Comparison of ENCODE assay signal across 8 mouse cellular contexts in the genomic region with DNA sequence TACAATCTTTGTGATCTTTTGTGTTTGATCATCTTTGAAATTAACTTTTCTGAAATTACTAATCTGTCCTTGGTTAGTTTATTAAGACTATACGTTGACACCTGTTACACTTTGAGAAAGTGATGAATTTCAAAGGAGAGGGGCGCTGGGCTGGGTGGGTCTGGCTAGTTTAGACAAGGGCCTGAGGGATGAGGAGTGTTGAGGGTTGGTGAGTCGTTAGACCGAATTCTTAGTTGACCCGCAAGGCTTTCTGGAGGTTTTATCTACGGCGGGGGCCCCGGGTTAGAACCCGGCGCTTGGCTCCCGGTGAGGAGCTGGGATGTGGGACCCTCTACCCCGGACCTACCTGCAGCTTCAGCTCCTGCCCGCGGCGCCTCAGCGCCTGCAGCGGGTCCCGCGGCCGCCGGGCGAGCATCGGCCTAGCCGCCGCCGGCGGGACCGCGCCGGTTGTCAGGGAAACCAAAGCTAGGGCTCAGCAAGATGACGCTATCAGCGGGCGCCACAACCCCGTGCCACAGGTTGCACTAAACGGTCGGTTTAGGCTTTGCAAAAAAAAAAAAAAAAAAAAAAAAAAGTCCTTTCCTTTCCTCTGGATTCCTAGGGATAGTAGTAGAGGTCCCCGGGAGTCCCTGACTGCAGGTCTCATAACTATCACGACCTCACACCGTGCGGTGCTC. TPM values are rescaled to one million over a fixed set of nuclear protein-coding genes. Genes with fewer than 3 reads are reported as not detected.
DNase-seq lines count a peak whose midpoint lies in the region; ATAC-seq and TF ChIP-seq lines count a peak whose summit lies in the region.

A gene (minus strand): TSS at position 458 of the 677 bp plus-strand sequence.

- H3K36me3 ChIP-seq in hindbrain, embryonic 10.5 days: no peaks in the 10 kb centered on the region
- no peaks in the 10 kb centered on the region for H3K36me3 ChIP-seq in lung, postnatal 0 days (ENCODE audit: insufficient read depth, low read length)

- H3K27ac ChIP-seq in hindbrain, embryonic 10.5 days: peak within 1 kb of the TSS; percentile 94
- peak within 1 kb of the TSS; percentile 28; the same call in 1 of the 2 replicates for H3K27ac ChIP-seq in lung, postnatal 0 days (ENCODE audit: low read length)

- no peak for TF ChIP-seq EP300 in lung, postnatal 0 days (IDR thresholded peaks at IDR 0.05)

- no peak for TF ChIP-seq CTCF in lung, postnatal 0 days (IDR thresholded peaks at IDR 0.05)

- under 1% methylated on average over 40 of the region's 40 CpGs for WGBS in hindbrain, embryonic 10.5 days
- under 1% methylated on average over 31 of the region's 40 CpGs for WGBS in lung, postnatal 0 days

- ATAC-seq in frontal cortex, adult (ENCODE audit: low TSS enrichment): peak; percentile 86
- peak; percentile 81 for ATAC-seq in lung, postnatal 0 days

- H3K4me1 ChIP-seq in hindbrain, embryonic 10.5 days (replicated peaks): peaks cover 36% of the 10 kb centered on the region
- 0 out of 2 replicates have a peak, but pooled peaks cover 2% of the 10 kb centered on the region for H3K4me1 ChIP-seq in lung, postnatal 0 days (ENCODE audit: insufficient read depth, low read depth, low read length)

- H3K4me3 ChIP-seq in hindbrain, embryonic 10.5 days: peak within 1 kb of the TSS; percentile 77
- peak within 1 kb of the TSS; percentile 64 for H3K4me3 ChIP-seq in lung, postnatal 0 days (ENCODE audit: low read depth, low read length)

- H3K9me3 ChIP-seq in hindbrain, embryonic 10.5 days: no peaks in the 10 kb centered on the region
- no peaks in the 10 kb centered on the region for H3K9me3 ChIP-seq in lung, postnatal 0 days (ENCODE audit: low read length)

- H3K9ac ChIP-seq in lung, postnatal 0 days (replicated peaks; ENCODE audit: low read depth): peak within 1 kb of the TSS; percentile 57

- H3K4me2 ChIP-seq in lung, postnatal 0 days (replicated peaks; ENCODE audit: low read depth, low read length): peak within 1 kb of the TSS; percentile 66

- H3K27me3 ChIP-seq in hindbrain, embryonic 10.5 days (ENCODE audit: insufficient read depth, poor library complexity, severe bottlenecking): no peaks in the 10 kb centered on the region
- H3K27me3 ChIP-seq in lung, postnatal 0 days (replicated peaks; ENCODE audit: insufficient read depth, low read length): no peaks in the 10 kb centered on the region

- DNase-seq in MEL-GATA-1-ER (ENCODE audit: extremely low read depth, low read depth): peak; percentile 65
- peak; percentile 74 for DNase-seq in cerebellum, adult 8-10 months
- DNase-seq in hindbrain, embryonic 10.5 days (ENCODE audit: low spot score): peak; percentile 88
- DNase-seq in layer of hippocampus, adult 9-11 months: peak; percentile 84
- DNase-seq in lung, postnatal 0 days (ENCODE audit: low spot score): peak; percentile 94
- peak; percentile 80 for DNase-seq in ovary, postnatal 14 days (ENCODE audit: low spot score)
- DNase-seq in thymus, postnatal 14 days: peak; percentile 88

RNA-seq across cellular contexts. Expression of the gene that starts here (rescaled TPM):
- 34.4 and 39.3 TPM in 2 replicates for polyA plus RNA-seq in hindbrain, embryonic 10.5 days (2016; fragmentation: Nextera tagmentation; extraction: Ambion mirVana)
- 21.5 and 22.6 TPM in 2 replicates for polyA plus RNA-seq in lung, postnatal 0 days (2015; fragmentation: Nextera tagmentation; extraction: Ambion mirVana)

Comparison
In these comparisons a context has a peak if more than half of its experiments do, and no peak if none do; other contexts are left out.
1. Peak in every context shown above with its lines: DNase-seq, ATAC-seq, H3K4me3 ChIP-seq and H3K27ac ChIP-seq.